Mouse (Mus musculus) ES-Bruce4 (cell line): ENCODE measurements around the gene Il17rd. TPM values are rescaled to one million over a fixed set of nuclear protein-coding genes. Genes with fewer than 3 reads are reported as not detected.

Experiments used
- H3K27ac ChIP-seq: 2 replicates; pipeline ENCODE4 v1.5.1; 2012; ENCODE audit warnings: low read length, inconsistent platforms; ENCODE audit not compliant: insufficient read depth
- H3K27me3 ChIP-seq: 2 replicates; pipeline ENCODE4 v1.6.1; 2012; ENCODE audit warnings: mild to moderate bottlenecking, low read length, inconsistent platforms; ENCODE audit not compliant: control insufficient read depth, poor library complexity, insufficient read depth, severe bottlenecking
- H3K36me3 ChIP-seq: 2 replicates; pipeline ENCODE4 v1.6.1; 2012; ENCODE audit warnings: inconsistent platforms, mild to moderate bottlenecking, low read length, moderate library complexity; ENCODE audit not compliant: control insufficient read depth, poor library complexity, insufficient read depth, severe bottlenecking
- H3K4me1 ChIP-seq: one replicate; pipeline ENCODE4 v1.8.1; 2011; ENCODE audit warnings: low read length; ENCODE audit not compliant: control insufficient read depth, insufficient read depth
- H3K4me3 ChIP-seq: 2 replicates; pipeline ENCODE4 v1.5.1; 2011; ENCODE audit warnings: low read depth, mild to moderate bottlenecking, low read length
- H3K9ac ChIP-seq: 2 replicates; pipeline ENCODE4 v1.6.1; 2012; ENCODE audit warnings: low read depth, mild to moderate bottlenecking, inconsistent platforms; ENCODE audit not compliant: poor library complexity, severe bottlenecking
- H3K9me3 ChIP-seq: replicated peaks from 2 replicates; pipeline ENCODE4 v1.6.1; 2012; ENCODE audit warnings: mild to moderate bottlenecking, low read length, inconsistent platforms; ENCODE audit not compliant: control insufficient read depth, poor library complexity, insufficient read depth, severe bottlenecking
- CTCF ChIP-seq: IDR thresholded peaks from one replicate; pipeline ENCODE4 v1.8.1; 2011; ENCODE audit warnings: low read depth, low read length
- EP300 ChIP-seq: IDR thresholded peaks from 2 replicates; pipeline ENCODE4 v1.6.1; 2011; ENCODE audit warnings: low read depth, low read length; ENCODE audit not compliant: insufficient read depth
- POLR2A ChIP-seq: IDR thresholded peaks from one replicate; pipeline ENCODE4 v1.8.1; 2011; ENCODE audit warnings: low read length; ENCODE audit not compliant: insufficient read depth
- polyA plus RNA-seq: library from polyadenylated mRNA; stranded (reverse); fragments of >200 nt; gene quantifications from 2 replicates; pipeline ENCODE4 v1.2.4, GENCODE M21; 2011; ENCODE audit warnings: low read depth; ENCODE audit not compliant: missing spikeins, insufficient read depth, insufficient read length

Gene Il17rd
- polyA plus RNA-seq, 1 experiment, result 48.9 TPM

DNA sequence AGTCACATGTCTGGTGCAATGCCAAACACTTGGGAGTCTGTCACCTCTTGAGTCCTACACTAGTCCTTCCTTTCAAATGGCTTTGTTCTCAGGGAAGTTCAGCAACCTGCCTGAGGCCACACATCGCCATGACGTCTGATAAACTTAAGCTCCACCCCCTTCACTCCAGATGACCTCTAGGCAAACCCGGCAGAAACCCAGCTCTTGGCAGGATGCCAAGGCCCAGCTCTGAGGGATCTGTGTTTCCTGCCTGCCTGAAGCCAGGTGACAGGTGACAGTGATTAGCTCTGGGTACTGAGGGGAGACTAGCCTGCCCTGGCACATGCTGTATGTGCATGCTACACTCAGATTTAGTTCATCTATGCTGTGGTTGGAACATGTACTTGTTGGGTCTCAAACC is 33.2 kb downstream of the Il17rd start:
- H3K4me3 ChIP-seq, result no peak overlapping the region
- no peak overlapping the region for H3K9ac ChIP-seq
- H3K4me1 ChIP-seq, result peaks cover 12% of the 10 kb centered on the region
- TF ChIP-seq EP300 (peak; percentile 66; the same call in 1 of the 2 replicates), POLR2A (no peak)
- no peaks in the 10 kb centered on the region for H3K27me3 ChIP-seq
- H3K36me3 ChIP-seq, result peaks cover under 1% of the 10 kb centered on the region; the same call in 1 of the 2 replicates
- peak overlapping the region; percentile 47; the same call in 1 of the 2 replicates for H3K27ac ChIP-seq
- no peaks in the 10 kb centered on the region for H3K9me3 ChIP-seq

DNA sequence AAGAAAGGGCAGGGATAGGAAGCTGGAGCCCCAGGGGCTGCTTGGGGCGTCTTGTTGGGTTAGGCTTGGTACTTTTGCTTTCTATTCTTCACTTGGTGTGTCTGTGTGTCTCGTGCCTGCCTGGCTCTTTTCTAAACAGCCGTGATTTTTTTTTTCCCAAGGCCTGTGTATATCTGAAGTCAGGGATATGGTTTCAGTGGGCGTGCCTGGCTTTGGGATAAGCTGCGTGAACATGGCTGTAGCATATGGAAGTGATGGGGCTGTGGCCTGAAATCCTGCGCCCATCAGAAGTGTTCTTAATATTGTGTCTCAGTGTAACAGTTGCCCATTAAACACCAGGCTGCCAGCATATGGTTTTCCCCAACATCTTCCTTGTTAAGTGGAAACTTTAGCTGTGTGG is 36.3 kb downstream of the Il17rd start:
- Histone ChIP-seq H3K36me3 (peaks cover 8% of the 10 kb centered on the region; the same call in 1 of the 2 replicates), H3K4me3 (no peak overlapping the region), H3K27me3 (no peaks in the 10 kb centered on the region), H3K9ac (no peak overlapping the region), H3K9me3 (no peaks in the 10 kb centered on the region), H3K4me1 (peaks cover 5% of the 10 kb centered on the region), H3K27ac (no peak overlapping the region)
- TF ChIP-seq POLR2A (no peak), EP300 (no peak), CTCF (no peak)

DNA sequence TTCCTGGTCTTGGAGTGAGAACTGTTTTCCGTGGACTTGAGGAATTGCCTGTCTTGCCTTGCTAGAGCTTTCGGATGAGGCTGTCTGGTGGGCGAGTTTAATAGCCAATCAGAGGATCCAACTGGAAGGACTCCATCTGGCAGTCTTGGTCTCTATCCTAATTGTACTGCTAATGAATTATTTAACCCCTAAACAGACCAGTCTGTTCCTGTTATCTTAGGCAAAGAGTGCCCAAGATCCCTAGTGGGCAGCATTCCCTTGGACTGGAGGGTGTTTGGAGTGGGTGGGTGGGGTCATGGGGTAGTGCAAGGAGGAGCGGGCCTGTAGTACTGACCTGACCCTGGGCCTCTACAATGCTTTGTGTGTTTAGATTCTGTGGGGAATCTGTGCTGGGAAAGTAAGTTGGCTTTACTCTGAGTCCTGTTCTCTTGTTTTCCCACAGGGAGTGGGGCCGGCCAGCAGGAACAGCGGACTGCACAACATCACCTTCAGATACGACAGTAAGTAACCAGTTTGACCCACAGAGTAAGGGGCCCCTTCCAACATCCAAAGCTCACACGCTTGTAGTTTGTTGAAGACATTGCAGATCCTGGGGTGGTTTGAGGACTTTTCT is 37.3 kb downstream of the Il17rd start:
- Histone ChIP-seq H3K27me3 (no peaks in the 10 kb centered on the region), H3K4me1 (peaks cover 5% of the 10 kb centered on the region), H3K9me3 (no peaks in the 10 kb centered on the region), H3K36me3 (peaks cover 8% of the 10 kb centered on the region; the same call in 1 of the 2 replicates), H3K27ac (no peak overlapping the region), H3K4me3 (no peak overlapping the region), H3K9ac (no peak overlapping the region)
- no peak for TF ChIP-seq CTCF

DNA sequence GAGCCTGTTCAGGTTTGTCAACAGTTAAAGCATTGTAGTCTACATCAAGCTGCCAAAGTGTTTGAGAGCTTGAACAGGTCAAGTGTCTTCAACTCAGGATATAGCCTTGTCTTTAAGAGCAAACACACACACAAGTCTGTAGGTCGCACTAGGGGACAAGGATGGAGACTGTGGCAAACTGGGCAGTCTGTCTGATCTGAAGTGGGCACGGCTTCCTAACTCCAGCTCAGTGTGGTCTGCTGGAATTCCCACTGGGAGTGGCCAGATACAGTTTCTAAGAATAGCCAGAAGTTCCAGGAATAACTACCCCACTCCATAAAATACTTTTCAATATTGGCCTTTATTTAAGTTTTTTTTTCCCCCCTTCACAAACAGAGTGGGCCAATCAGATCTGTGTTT is 37.8 kb downstream of the Il17rd start:
- Histone ChIP-seq H3K27ac (no peak overlapping the region), H3K9me3 (no peaks in the 10 kb centered on the region), H3K36me3 (peaks cover 8% of the 10 kb centered on the region; the same call in 1 of the 2 replicates), H3K4me1 (peaks cover 1% of the 10 kb centered on the region), H3K27me3 (no peaks in the 10 kb centered on the region), H3K4me3 (no peak overlapping the region), H3K9ac (no peak overlapping the region)
- TF ChIP-seq EP300, result no peak
- TF ChIP-seq CTCF, result no peak
- no peak for TF ChIP-seq POLR2A

DNA sequence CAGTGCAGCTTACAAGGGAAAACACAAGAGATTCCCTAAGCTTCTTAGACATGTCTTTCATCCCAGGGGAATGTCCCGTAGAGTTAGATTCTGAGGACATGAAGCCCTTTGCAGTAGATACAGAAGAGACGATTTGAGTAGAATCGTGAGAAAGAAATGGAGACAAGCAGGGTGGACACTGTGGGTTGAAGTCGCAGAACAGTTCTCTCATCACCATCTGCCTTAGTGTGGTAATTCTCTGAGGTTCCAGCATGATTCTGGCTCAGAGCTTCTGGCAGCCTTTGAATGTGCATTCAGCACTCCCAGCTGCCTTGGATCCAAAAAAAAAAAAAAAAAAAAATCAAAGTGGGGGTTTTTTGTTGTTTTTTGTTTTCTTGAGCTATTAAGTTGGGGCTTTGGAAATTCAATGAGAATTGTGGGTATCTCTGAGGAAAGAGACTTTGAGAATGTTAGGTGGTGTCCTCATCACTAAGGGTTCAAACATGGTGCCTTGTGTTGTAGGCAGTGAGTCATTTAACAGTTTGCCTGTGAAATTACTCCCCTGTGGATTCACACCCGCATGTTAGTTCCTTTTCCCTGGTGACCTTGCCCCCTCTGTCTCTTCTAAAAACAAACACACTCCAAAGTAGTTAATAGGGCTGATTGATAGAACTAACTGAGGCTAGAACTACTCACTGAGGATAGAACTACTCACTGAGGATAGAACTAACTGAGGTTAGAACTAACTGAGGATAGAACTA is 43.0 kb downstream of the Il17rd start:
- no peaks in the 10 kb centered on the region for H3K4me1 ChIP-seq
- H3K27me3 ChIP-seq, result no peaks in the 10 kb centered on the region
- no peaks in the 10 kb centered on the region for H3K9me3 ChIP-seq
- no peak overlapping the region for H3K9ac ChIP-seq
- peaks cover 26% of the 10 kb centered on the region for H3K36me3 ChIP-seq
- TF ChIP-seq POLR2A (no peak), CTCF (no peak)
- H3K4me3 ChIP-seq, result no peak overlapping the region
- H3K27ac ChIP-seq, result no peak overlapping the region

DNA sequence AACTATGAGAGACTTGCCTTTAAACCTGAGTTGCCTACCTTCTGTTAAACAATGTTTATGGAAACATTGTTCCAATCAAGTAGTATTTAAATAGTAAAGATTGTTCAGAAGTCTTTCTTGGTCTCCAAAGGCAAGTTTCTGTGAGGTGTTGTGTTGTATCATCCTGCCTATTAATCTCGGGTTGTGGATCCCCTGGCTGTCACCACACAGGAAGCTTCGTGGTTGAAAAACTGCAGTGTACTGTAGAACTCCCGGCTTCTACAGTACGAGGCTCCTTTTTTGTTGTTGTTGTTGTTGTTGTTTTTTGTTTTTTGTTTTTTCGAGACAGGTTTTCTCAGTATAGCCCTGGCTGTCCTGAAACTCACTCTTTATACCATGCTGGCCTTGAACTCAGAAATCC is 46.7 kb downstream of the Il17rd start:
- Histone ChIP-seq H3K27me3 (no peaks in the 10 kb centered on the region), H3K4me1 (peaks cover 1% of the 10 kb centered on the region), H3K4me3 (no peak overlapping the region), H3K36me3 (peaks cover 40% of the 10 kb centered on the region), H3K9ac (no peak overlapping the region), H3K9me3 (no peaks in the 10 kb centered on the region), H3K27ac (no peak overlapping the region)
- TF ChIP-seq POLR2A, result no peak
- TF ChIP-seq EP300, result no peak
- no peak for TF ChIP-seq CTCF
